Mouse (Mus musculus) embryonic facial prominence, embryonic 14.5 days (tissue): ENCODE data around the gene Slc4a1ap. TPM values are rescaled to one million over a fixed set of nuclear protein-coding genes. Genes with fewer than 3 reads are reported as not detected.

Experiments used
- ATAC-seq: fragments of 200-750 bp; cut with Nextera tagmentation; 2 replicates; pipeline ENCODE4 v1.8.0; 2017; ENCODE audit warnings: low read depth, moderate number of reproducible peaks, moderate TSS enrichment
- DNase-seq: peaks from one replicate; pipeline ENCODE4 v3.0.0-alpha.2; 2015; ENCODE audit warnings: low spot score
- H3K27ac ChIP-seq: fragments of 300-500 bp; sonication (generic); replicated peaks from 2 replicates; pipeline ENCODE4 v1.5.1; 2014; ENCODE audit warnings: low read depth, mild to moderate bottlenecking, low read length, moderate library complexity
- H3K27me3 ChIP-seq: fragments of 300-500 bp; sonication (generic); replicated peaks from 2 replicates; pipeline ENCODE4 v1.6.1; 2014; ENCODE audit warnings: low read length; ENCODE audit not compliant: control insufficient read depth, insufficient read depth
- H3K36me3 ChIP-seq: fragments of 300-500 bp; sonication (generic); 2 replicates; pipeline ENCODE4 v1.6.1; 2014; ENCODE audit warnings: low read length, mixed read lengths; ENCODE audit not compliant: control insufficient read depth, insufficient read depth
- H3K4me1 ChIP-seq: fragments of 300-500 bp; sonication (generic); 2 replicates; pipeline ENCODE4 v1.6.1; 2014; ENCODE audit warnings: antibody characterized with exemption, low read length; ENCODE audit not compliant: control insufficient read depth, insufficient read depth
- H3K4me2 ChIP-seq: fragments of 300-500 bp; sonication (generic); 2 replicates; pipeline ENCODE4 v1.6.1; 2014; ENCODE audit warnings: low read depth, mild to moderate bottlenecking, low read length, moderate library complexity, mixed read lengths
- H3K4me3 ChIP-seq: fragments of 300-500 bp; sonication (generic); 2 replicates; pipeline ENCODE4 v1.5.1; 2014; ENCODE audit warnings: low read depth, mild to moderate bottlenecking, low read length
- H3K9ac ChIP-seq: fragments of 300-500 bp; sonication (generic); 2 replicates; pipeline ENCODE4 v1.6.1; 2014; ENCODE audit warnings: low read depth, mild to moderate bottlenecking, low read length, moderate library complexity, mixed read lengths
- H3K9me3 ChIP-seq: fragments of 300-500 bp; sonication (generic); 2 replicates; pipeline ENCODE4 v1.6.1; 2016; ENCODE audit warnings: low read length; ENCODE audit not compliant: control insufficient read depth
- WGBS: fragments of 180-500 bp; shearing (Covaris S2); extraction: QIAGEN DNeasy Blood & Tissue Kit; methylation state at CpG from one replicate; pipeline ENCODE4 v1.1.7; 2014; 5-methylcytosine and 5-hydroxymethylcytosine counted together
- polyA plus RNA-seq: library from polyadenylated mRNA; unstranded; fragments of >200 nt; fragmentation: Nextera tagmentation; extraction: Ambion mirVana; gene quantifications from 2 replicates; pipeline ENCODE4 v1.2.1, GENCODE M21; 2014

Gene Slc4a1ap
- polyA plus RNA-seq, 1 experiment from 2014 or later, result 22.4 TPM

- H3K27me3 ChIP-seq, result no peaks in the 10 kb centered on the region
- no peak overlapping the region for H3K4me2 ChIP-seq
- no peaks in the 10 kb centered on the region for H3K9me3 ChIP-seq
- ATAC-seq (no peak), DNase-seq (no peak)
- WGBS, result 76% methylated on average over 6 of the region's 6 CpGs
- H3K9ac ChIP-seq, result no peak overlapping the region
- H3K4me3 ChIP-seq, result no peak overlapping the region
- H3K27ac ChIP-seq, result no peak overlapping the region
- no peaks in the 10 kb centered on the region for H3K36me3 ChIP-seq
- H3K4me1 ChIP-seq, result peaks cover 7% of the 10 kb centered on the region; the same call in 1 of the 2 replicates
Observed at GRCm38 (mm10) chr5:31603766-31604165, 77.0 kb downstream of the Slc4a1ap start.

GRCm38 (mm10) chr5:31606151-31606550 is 79.4 kb downstream of the Slc4a1ap start:
- Histone ChIP-seq H3K9ac (no peak overlapping the region), H3K4me3 (no peak overlapping the region), H3K36me3 (no peaks in the 10 kb centered on the region), H3K27ac (peak overlapping the region; percentile 11; the same call in 1 of the 2 replicates), H3K4me2 (no peak overlapping the region), H3K27me3 (no peaks in the 10 kb centered on the region), H3K9me3 (no peaks in the 10 kb centered on the region), H3K4me1 (peaks cover 7% of the 10 kb centered on the region; the same call in 1 of the 2 replicates)
- ATAC-seq (peak; percentile 81; the same call in 1 of the 2 replicates), DNase-seq (peak; percentile 82)
- WGBS, result 21% methylated on average over 3 of the region's 3 CpGs

Other genes starting within 250 kb of the Slc4a1ap start
- 36.7 and 38.4 TPM in 2 replicates for gene Ift172, start 235.9 kb upstream of the Slc4a1ap start, polyA plus RNA-seq
- gene Fndc4, start 230.9 kb upstream of the Slc4a1ap start, polyA plus RNA-seq, result 74.4 and 80.6 TPM in 2 replicates
- gene Gckr, start 229.6 kb upstream of the Slc4a1ap start, polyA plus RNA-seq, result 0.17 and 0.31 TPM in 2 replicates
- gene Zfp512, start 74.6 kb upstream of the Slc4a1ap start, polyA plus RNA-seq, result 39.1 and 43.6 TPM in 2 replicates
- gene 4930548H24Rik, start 41.3 kb upstream of the Slc4a1ap start, polyA plus RNA-seq, result not detected in 2 replicates
- gene Gpn1, start 32.3 kb upstream of the Slc4a1ap start, polyA plus RNA-seq, result 43.0 and 53.1 TPM in 2 replicates
- gene Supt7l, start 812 bp downstream of the Slc4a1ap start, polyA plus RNA-seq, result 9.5 and 11.4 TPM in 2 replicates
- 297 and 305 TPM in 2 replicates for gene Mrpl33, start 69.9 kb downstream of the Slc4a1ap start, polyA plus RNA-seq
- 3.6 TPM in 2 replicates for gene Rbks, start 170.6 kb downstream of the Slc4a1ap start, polyA plus RNA-seq
- gene Babam2, start 170.7 kb downstream of the Slc4a1ap start, polyA plus RNA-seq, result 37.6 and 38.0 TPM in 2 replicates